Mouse (Mus musculus): ENCODE results near the gene Khk.

- TF ChIP-seq POLR2A (IDR thresholded peaks at IDR 0.05; ENCODE audit: low read depth, low read length) (no peak), CTCF (conservative IDR thresholded peaks at IDR 0.05; ENCODE audit: insufficient read depth, insufficient read length, low read depth, low read length) (no peak)
These were observed 10.8 kb upstream of the Khk start for GRCm38 (mm10) chr5:30910481-30910880.
